Mouse (Mus musculus) heart, postnatal 4 days (tissue): ENCODE measurements around the gene Acp7. TPM values are rescaled to one million over a fixed set of nuclear protein-coding genes. Genes with fewer than 3 reads are reported as not detected.

Experiments used
- DNase-seq: peaks from one replicate; pipeline ENCODE4 v3.0.0; 2021
- total RNA-seq, 2 experiments: library from RNA; stranded (reverse); gene quantifications; 2 replicates each; pipeline ENCODE4 v1.2.3; 2021

Acp7 gene
- total RNA-seq, 2 experiments from 2014 or later, result not detected

GRCm38 (mm10) chr7:28601029-28601428 is 30.1 kb downstream of the Acp7 start:
- peak; percentile 79 for DNase-seq

- DNase-seq, result no peak
Measured at GRCm38 (mm10) chr7:28598951-28599350, 32.2 kb downstream of the Acp7 start.

- peak; percentile 100 for DNase-seq
Measured at GRCm38 (mm10) chr7:28597642-28598446, 33.3 kb downstream of the Acp7 start, which contains the start of the genes Samd4b and Pak4. Gene Samd4b (minus strand): TSS chr7:28598144. Gene Pak4 (minus strand): TSS chr7:28598185.

- DNase-seq, result no peak
Measured at GRCm38 (mm10) chr7:28597277-28597570, 33.9 kb downstream of the Acp7 start.

GRCm38 (mm10) chr7:28596436-28597276 is 34.5 kb downstream of the Acp7 start:
- peak; percentile 26 for DNase-seq

- DNase-seq, result no peak
Measured at GRCm38 (mm10) chr7:28595751-28596435, 35.2 kb downstream of the Acp7 start.

GRCm38 (mm10) chr7:28593206-28594111 is 37.7 kb downstream of the Acp7 start:
- DNase-seq, result peak; percentile 74

- no peak for DNase-seq
Measured at GRCm38 (mm10) chr7:28591862-28592261, 39.3 kb downstream of the Acp7 start.

GRCm38 (mm10) chr7:28587644-28588043 is 43.5 kb downstream of the Acp7 start:
- peak; percentile 25 for DNase-seq

GRCm38 (mm10) chr7:28586663-28587411 is 44.3 kb downstream of the Acp7 start:
- DNase-seq, result peak; percentile 61

GRCm38 (mm10) chr7:28585001-28585400 is 46.1 kb downstream of the Acp7 start:
- no peak for DNase-seq

- DNase-seq, result no peak
Measured at GRCm38 (mm10) chr7:28584468-28584867, 46.7 kb downstream of the Acp7 start.

GRCm38 (mm10) chr7:28583570-28584344 is 47.4 kb downstream of the Acp7 start:
- no peak for DNase-seq

GRCm38 (mm10) chr7:28582841-28583240 is 48.3 kb downstream of the Acp7 start:
- DNase-seq, result no peak

- no peak for DNase-seq
Measured at GRCm38 (mm10) chr7:28581721-28582120, 49.4 kb downstream of the Acp7 start.

- DNase-seq, result no peak
Measured at GRCm38 (mm10) chr7:28579826-28580225, 51.3 kb downstream of the Acp7 start.

GRCm38 (mm10) chr7:28578543-28579053 is 52.5 kb downstream of the Acp7 start:
- no peak for DNase-seq

GRCm38 (mm10) chr7:28577826-28578542 is 53.1 kb downstream of the Acp7 start:
- no peak for DNase-seq

GRCm38 (mm10) chr7:28576271-28576914 is 54.7 kb downstream of the Acp7 start:
- DNase-seq, result peak; percentile 75
